Mouse (Mus musculus): Measurements from ENCODE around the gene Ddx59. TPM values are rescaled to one million over a fixed set of nuclear protein-coding genes. Genes with fewer than 3 reads are reported as not detected.

The Ddx59 gene
- 8.2 and 9.6 TPM in 2 replicates for polyA plus RNA-seq (2012; rRNA removed)

DNA sequence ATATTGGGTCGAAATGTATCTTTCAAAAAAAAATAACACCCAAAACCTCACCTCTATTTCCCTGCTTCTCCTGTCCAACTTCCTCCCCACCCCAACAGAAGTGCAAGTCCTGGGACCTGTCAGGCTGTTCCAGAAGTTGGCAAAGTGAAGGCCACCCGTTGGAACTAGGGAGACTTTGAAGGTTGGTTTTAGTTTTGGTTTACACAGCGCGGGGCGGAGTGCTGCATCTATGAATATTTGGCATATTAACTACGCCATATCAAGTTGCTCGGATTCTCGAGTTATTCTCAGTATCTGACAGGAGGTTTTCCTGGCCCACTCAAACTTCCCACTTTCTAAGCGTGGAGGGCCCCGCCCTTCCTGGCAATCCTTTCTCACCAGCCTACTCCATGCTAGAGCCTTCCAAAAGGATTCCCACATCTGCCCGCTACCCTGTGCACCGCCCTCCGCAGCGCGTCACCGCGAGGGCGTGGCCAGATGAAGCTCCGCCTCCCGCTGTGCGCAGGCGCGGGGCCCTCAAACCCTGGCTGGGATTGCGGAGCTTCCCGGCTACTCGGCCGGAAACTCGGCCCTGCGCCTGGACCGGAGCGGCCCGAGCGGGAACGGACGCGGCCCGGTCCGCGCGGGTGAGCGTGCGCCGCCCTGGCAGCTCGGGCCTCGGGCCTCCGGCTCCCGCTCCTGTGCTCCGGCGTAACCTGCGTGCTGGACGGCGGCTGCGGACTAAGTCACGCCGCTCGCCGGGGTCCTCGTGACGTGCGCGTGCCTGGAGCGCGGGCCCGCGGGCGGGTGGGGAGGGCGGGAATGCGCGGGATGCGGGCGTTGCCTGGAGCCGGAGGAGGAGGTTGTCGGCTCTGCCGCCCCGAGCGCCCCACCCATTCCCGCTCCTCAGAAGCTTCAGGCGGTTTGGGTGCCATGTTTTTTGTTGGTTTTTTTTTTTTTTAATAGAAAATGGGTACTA, at the start of gene Ddx59:
TSS of gene Ddx59 (plus strand) at position 474 of the 958 bp plus-strand sequence.
- DNase-seq (ENCODE audit: low spot score), result peak; percentile 100

DNA sequence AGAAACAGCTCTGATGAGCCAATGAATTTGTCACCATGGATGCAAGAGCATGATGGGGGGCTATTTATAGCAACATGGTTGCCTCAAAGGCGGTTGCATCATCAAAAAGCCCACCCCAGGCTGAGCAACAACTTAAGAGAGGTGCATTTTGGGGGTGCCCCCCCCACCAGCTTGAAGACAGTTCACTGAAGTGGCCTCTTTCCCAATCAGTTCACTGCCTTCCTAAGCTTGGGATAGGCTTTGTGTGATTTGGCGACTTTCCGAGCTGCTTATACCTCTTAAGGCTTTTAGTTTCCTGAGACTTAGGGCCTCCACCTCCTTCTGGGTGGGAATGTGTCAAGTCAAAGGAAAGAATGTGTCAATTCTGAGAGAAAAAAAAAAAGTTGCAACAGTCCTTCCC, 49.1 kb upstream of the Ddx59 start:
- DNase-seq (ENCODE audit: low spot score), result no peak

DNA sequence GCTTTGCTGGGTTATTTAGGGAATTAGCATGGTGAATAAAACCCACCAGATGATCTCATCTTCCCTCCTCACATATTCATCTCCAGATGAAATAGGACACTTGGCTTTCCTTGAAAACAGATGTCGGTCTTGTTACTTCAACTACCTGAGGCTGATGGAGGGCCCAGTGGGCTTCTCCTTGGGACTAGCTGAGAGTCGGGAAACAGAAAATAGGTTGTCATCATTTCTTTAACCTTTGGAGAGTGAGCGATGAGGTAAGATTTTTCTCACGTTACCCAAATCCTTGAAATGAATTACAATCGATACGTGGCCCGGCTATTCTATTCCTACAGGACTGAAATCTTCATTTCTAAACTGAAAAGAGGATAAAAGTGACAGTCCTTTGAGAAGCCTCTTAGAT, 35.8 kb upstream of the Ddx59 start:
- no peak for DNase-seq (ENCODE audit: low spot score)

DNA sequence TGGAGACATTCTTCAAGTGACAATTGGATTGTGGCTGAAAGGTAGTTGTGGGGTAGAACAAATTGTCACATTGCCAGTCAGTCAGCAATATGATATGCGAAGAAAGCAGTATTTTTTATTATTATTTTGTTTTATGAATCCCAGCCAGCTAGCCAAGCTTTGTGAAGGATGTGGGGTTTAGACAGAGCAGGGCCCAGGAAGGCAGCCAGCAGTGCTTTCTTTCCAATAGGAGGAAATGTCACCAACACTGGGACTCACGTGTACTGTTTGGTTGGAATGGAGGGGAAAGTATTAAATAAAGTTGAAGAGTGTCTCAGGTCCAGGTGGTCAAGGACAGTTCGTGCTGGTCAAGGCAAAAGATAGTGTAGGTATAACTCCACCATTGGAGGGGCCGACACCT, 34.9 kb upstream of the Ddx59 start:
- DNase-seq (ENCODE audit: low spot score), result no peak

DNA sequence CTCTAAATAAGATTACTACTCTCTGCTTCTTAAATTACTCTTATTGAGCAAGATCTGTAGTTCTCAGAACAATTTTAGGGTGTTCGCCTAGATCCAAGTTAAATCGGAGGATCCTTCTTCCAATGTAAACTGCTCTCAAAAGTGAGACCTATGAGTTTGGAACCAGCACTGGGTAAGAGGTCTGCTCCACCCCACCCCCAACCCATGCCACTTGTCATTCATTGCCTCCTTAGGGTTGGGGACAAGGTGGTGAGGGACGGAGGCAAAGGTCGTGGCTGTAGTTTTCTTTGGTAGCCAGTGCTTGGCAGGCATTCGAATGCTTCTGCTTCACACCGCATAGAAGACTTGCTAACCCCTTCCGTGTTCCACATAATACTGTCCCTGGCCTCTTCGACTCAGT, 34.5 kb upstream of the Ddx59 start:
- no peak for DNase-seq (ENCODE audit: low spot score)

DNA sequence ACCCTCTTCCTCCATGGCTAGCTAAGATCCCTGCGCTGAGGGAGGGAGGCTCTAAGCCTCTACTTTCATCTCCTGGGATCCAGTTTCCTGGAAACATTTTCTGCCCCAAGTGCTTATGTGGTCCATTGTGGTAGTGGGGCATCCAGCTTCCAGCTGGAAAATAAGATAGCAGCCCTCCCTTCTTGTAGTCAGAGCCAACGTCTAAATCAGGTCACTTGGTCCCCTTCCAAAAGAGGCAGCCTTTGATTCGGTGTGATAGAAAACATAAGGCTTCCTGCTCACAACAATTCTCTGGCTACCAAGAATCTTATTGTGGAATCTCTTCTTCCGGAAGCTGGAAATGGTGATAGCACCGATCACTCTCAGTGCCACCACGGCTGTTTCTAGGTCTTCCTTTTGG, 33.9 kb upstream of the Ddx59 start:
- no peak for DNase-seq (ENCODE audit: low spot score)

DNA sequence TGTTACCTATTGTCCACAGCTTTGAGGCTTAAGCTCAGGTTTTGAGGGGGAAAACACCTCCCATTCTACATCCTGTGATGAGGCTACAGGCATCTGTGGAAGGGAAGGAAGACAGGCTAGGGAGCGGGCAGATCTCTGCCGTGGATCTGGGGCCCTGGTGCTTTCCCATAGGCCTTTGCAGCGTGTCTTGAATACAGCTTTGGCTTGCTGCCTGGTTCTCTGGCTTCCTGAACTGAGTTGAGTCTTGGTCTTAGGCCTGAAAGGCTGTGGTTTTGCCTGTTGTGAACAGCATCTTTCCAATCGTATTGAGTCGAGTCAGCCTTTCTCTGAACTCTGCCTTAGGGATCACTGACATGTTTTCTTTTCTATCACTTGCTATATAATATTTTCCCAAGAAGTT, 33.5 kb upstream of the Ddx59 start:
- no peak for DNase-seq (ENCODE audit: low spot score)

DNA sequence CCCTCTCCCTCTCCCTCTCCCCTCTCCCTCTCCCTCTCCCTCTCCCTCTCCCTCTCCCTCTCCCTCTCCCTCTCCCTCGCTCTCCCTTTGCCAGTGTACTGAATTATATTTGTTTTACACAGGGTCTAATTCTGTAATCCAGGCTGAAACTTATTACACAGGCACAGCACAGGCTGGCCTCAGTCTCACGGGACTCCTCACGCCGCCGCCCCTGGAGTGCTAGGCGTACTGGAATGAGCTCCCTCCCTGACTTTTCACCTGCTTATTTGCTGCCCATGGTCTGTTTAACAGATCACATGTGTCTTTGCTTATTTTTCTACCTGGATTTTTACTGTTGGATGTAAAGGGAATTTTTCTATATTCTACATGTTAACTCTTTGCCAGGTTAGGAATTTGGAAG, 28.2 kb upstream of the Ddx59 start:
- no peak for DNase-seq (ENCODE audit: low spot score)

DNA sequence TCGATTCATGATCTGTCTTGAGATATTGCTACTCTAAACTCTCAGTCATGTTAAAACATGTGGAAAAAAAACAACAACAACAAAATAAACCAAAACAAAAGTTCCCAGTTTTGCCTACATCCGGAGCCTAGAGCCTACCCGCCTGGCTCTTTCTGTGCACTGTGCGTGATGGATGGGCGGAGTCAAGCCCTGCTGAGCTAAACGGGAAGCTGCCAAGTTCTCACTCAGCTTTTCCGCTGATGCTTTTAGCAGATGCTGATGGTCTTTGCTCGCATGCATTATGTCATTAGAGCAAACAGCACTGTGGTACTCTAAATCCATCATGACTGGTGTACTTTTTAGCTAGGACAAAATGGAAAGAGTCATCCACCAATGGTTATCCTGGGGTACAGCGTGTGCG, 20.6 kb upstream of the Ddx59 start:
- no peak for DNase-seq (ENCODE audit: low spot score)

DNA sequence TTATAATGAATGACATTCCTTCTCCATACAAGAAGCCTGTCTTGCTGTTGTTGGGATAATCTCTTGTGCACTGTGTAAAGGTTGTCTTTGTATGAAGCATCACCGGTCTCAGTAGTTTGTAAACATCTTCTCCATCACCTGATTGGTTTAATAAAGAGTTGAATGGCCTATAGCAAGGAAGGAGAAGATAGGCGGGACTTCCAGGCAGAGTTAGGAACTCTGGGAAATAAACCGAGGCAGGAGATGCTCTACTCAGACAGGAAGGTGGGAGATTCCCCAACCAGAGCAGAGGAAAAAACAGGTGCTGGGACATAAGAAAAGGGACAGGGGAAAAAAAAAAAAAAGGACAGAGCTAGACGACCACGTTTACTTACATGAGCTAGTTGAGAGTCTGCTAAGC, 20.0 kb upstream of the Ddx59 start:
- DNase-seq (ENCODE audit: low spot score), result no peak

DNA sequence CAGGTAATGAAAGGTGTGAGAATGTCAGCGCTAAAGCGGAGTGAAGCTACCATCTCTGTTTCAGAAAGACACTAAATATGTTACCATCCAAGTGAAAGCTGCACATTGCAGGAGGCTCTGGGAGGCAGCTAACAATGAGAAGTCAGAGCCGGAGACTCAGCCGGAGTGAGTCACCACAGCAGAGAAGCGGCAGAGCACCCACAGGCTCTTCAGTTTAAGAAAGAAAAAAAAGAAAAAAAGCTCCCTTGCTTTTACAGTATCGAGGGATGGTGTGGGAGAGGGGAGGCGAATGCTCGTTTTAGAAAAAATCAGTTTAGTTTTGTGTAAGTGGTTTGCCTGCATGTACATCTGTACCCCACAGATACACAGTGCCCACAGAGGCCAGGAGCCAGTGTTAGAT, 13.8 kb upstream of the Ddx59 start:
- DNase-seq (ENCODE audit: low spot score), result no peak

DNA sequence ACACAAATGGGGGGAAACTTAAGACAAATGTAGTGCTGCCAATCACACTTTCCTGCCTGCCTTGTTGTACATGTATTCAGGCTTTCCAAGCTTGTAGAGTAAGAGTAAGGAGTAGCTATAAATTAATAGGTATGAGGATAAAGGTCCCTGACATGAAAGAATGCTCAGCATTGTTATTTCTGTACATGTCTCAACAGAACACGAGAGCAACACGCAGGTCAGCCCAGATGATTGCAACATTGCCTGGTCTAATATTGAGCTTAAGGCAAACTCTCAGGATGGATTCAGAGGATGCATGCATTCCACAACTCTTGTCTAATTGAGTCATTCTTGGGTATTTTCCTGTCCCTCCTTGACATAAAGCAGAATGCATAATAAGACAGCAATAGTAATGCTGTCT, 5.4 kb upstream of the Ddx59 start:
- DNase-seq (ENCODE audit: low spot score), result no peak

DNA sequence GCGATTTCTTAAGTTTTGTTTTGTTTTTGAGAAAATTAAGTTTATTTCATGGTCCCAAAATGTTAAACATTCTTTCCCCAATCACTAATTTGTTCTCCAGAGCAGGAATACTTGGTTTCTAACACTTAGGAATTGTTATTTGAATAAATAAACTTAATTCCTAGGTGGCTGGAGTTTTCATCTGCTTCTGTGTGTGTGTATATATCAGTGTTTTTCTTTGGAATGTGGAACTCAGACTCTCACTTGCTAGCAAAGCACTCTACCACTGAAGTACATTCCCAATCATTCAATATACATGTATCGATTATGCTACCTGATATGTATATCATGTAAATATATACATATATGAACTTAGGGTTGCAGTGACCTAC, 670 bp downstream of the Ddx59 start:
- DNase-seq (ENCODE audit: low spot score), result no peak

DNA sequence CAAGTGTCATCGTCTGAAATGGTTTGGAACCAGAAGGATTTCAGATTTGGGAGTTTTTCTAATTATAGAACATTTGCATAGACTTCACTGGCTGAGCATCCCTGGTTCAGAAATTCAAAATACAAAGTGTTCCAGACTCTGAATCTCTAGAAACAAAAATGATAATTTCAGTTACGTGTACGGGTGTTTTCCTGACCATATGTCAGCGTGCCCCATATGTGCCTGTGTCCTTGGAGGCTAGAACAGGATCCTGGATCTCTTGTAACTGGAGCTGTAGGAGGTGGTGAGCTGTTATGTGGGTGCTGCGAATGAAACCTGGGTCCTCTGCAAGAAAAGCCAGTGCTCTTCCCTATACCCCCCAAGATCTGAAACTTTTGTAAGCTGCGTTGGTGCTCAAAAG, 3.3 kb downstream of the Ddx59 start:
- no peak for DNase-seq (ENCODE audit: low spot score)

DNA sequence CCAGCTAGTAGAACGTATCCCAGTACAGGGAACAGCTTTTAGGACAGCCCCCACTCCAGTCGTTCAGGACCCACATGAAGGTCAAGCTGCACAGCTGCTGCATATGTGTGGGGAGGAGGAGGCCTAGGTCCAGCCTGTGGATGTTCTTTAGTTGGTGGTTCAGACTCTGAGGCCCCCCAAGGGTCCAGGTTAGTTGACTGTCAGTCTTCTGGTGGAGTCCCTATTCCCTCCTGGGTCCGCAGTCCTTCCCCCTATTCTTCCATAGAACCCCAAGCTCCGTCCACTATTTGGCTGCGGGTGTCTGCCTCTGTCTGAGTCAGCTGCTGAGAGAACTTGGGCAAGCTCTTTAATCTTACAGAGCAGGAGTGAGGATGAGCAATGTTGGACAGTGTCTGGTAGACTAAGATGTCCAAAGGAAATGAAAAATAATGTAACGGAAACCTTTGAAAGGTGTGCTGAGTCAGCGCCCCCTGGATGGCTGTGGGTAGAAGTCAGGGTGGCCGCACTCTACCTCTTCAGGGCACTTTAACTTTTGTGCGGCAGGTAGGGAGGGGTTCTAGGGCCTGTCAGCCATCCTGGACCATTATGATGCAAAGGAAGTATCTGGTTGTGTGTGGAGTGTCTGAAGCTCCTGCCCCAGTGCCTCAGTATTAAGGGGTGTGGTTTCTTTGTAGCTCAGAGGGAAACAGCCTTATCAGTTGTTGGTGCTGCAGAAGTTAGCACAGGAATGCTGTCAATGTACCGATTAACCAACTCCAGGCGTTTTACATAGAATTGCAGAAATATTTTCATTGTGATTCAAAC, 12.3 kb downstream of the Ddx59 start:
- no peak for DNase-seq (ENCODE audit: low spot score)

DNA sequence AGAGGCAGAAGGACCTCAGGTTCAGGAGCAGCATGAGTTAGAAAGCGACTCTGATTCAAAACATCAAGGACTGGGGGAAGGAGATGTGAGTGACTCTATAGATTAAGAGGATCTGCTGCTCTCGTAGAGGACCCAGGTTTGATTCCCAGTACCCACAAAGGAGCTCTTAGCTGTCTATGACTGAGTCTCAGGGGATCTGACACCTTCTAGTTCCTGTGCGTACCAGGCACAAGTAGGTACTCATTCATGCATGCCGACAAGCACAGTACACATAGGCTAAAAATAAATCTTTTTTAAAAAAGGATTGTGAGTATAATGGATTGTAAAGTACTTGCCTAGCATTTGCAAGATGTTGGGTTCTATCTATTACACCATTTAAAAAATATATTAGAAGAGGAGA, 13.9 kb downstream of the Ddx59 start:
- no peak for DNase-seq (ENCODE audit: low spot score)

DNA sequence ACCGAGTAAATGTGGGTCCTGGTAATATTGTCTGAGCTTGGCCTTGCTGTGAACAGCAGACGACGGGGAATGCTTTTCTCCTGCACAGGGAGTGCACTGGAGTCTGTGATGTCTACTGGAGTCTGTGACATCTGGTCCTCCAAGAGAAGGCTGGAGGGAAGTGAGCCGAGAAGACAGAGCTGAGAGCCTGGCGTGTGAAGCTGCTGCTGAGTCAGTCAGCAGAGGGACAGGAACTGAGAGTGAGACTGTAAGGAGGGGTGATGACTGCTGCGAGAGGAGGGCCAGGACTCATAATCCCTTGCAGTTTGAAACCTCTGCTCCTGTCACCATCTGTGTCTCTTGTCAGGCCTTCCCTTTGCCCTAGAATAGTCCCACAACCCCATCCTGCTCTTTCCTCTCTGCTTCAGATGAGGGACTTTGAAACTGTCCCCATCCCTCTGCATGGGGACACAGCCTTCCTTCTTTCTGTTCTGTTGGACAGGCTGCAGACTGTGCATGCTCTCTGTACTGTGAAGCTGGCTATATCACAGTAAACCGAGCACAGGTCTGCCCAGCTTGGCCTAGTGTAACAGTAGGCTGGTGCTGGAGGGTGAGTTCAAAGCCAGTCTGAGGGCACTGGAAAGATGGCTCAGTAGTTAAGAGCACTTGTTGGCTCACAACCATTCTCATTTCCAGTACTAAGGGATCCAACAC, 15.2 kb downstream of the Ddx59 start:
- DNase-seq (ENCODE audit: low spot score), result no peak

DNA sequence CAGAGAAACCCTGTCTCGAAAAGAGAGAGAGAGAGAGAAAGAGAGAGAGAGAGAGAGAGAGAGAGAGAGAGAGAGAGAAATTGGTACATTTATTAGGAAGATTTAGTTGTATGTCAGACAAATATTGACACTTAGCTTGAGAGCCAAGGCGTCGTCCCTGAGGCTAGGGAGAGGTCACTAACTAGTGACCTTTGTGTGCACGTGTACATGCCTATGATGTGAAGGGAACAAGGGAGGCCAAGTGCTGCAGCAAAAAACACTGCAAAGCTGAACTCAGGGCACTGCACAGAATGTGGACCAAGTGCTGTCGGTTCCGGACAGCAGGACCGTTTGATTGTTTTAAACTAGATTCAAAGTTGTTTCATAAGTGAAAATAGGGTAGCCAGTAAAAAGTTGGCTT, 25.7 kb downstream of the Ddx59 start:
- no peak for DNase-seq (ENCODE audit: low spot score)

DNA sequence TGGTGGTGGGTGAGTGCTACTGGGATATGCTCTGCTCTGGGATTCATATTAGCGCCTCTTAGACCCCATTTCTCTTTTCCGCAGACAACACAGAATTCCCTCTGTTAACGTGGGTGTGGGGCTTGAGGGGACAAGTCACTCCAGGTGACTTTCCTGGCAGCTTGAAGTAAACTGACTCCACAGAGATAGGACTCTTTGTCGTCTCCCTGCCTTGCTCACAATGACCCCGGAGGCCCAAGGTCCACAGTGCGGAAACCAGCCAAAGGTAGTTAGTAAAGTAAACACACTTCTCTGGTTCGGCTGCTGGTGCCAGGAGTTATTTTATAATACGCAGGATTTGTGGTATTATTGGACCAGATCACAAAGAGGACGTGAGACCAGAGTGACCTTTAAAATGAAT, 27.7 kb downstream of the Ddx59 start:
- no peak for DNase-seq (ENCODE audit: low spot score)

DNA sequence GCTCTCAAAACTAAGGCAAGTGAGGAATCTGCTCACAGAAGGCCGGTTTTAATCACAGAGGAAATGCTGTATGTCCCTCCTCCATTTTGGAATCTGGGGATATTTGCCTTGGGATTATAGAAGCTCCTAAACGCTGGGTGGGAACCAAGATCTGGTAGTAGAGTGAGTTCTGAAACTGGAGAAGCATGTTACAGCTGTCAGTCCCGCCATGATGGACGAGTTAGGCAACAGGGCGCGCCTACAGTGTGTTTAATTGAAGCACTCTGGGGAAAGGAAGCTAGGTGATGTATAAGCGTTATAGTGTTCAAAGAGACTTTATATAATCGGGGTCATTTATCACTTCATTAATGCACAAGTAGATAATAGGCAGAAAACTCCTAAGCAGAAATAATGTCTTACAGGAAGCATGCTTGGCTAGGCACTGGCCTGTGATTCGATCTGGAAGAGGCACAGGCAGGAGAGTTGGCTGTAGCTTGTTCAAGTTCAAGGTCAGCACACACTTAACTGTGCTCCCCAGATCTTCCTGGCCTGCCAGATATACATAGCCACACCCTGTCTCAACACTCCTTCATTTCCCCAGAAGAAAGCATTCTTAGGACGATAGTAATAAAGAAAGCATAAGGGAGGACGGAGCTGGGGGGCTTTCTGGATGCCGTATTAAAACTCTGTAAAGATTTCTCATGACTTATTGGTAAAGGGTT, 29.6 kb downstream of the Ddx59 start:
- no peak for DNase-seq (ENCODE audit: low spot score)

DNA sequence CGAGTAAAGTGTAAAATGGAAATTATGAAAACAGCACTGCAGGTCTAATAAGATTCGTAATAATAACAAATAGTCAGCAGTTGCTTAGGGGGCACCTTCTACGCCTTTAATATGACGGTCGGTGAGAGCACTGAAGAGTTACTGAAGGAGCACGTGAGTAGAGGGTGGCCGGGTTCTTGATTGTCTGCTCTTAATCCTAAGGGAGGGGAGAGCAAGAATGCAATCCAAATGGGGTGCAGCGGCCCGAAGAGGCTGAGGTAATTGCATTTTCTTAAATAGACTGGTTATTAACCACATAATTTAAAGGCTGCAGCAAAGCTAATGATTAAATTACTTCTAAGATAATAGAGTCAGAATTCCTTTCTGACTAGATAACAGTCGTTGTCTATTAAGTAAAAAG, 31.9 kb downstream of the Ddx59 start:
- no peak for DNase-seq (ENCODE audit: low spot score)

DNA sequence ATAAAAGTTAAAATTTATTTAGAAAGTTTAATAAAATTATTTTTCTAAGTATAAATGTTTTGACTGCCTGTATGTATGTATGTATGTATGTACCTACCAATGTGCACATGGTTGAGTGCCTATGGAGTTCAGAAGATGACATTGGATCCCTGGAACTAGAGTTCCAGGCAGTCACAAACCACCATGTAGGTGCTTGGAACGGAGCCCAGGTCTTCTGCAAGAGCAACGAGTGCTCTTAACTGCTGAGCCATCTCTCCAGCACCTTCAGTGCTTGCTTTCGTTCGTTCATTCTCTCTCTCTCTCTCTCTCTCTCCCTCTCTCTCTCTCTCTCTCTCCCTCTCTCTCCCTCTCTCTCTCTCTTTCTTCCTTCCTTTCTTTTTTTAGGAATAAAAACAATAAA, 32.3 kb downstream of the Ddx59 start:
- no peak for DNase-seq (ENCODE audit: low spot score)
